Mouse (Mus musculus): ENCODE data around the gene Zdhhc25.

Gene Zdhhc25

GRCm38 (mm10) chr15:88628801-88629356, 28.8 kb downstream of the Zdhhc25 start:
- DNase-seq (ENCODE audit: low read depth): no peak

GRCm38 (mm10) chr15:88635205-88635604, 35.1 kb downstream of the Zdhhc25 start:
- DNase-seq (ENCODE audit: low read depth): no peak

- DNase-seq (ENCODE audit: low read depth): peak; percentile 54
Observed at GRCm38 (mm10) chr15:88651019-88651418, 50.9 kb downstream of the Zdhhc25 start.

Data from induced T-regulatory cell, adult 2 months (primary cell).